Mouse (Mus musculus) embryonic fibroblast, embryonic 13.5 days (primary cell): ENCODE results near the gene Lrrc17.

ENCODE experiments used
- CTCF ChIP-seq: IDR thresholded peaks from 2 replicates; pipeline ENCODE4 v1.5.1; 2011; ENCODE audit warnings: mild to moderate bottlenecking, control low read depth, low read length, moderate library complexity, borderline replicate concordance; ENCODE audit not compliant: insufficient read depth
- POLR2A ChIP-seq: IDR thresholded peaks from 2 replicates; pipeline ENCODE4 v1.6.1; 2011; ENCODE audit warnings: low read depth, mild to moderate bottlenecking, control low read depth, low read length, moderate library complexity

GRCm38 (mm10) chr5:21500133-21500532 is 43.2 kb upstream of the Lrrc17 start:
- TF ChIP-seq CTCF (no peak), POLR2A (0 out of 2 replicates have a peak, but pooled peaks have one; percentile 12)
